Mouse (Mus musculus) C2C12 (cell line): ENCODE data around the gene Ccdc186. TPM values are rescaled to one million over a fixed set of nuclear protein-coding genes. Genes with fewer than 3 reads are reported as not detected.
"Not testable (repeated sequence)": the region's sequence is repeated elsewhere in the genome, so short reads cannot be mapped to it uniquely, and the experiment has no call there.

ENCODE experiments used
- H3K27me3 ChIP-seq: one replicate; pipeline ENCODE4 v1.6.1; 2011; ENCODE audit not compliant: control insufficient read depth, insufficient read depth, insufficient read length
- H3K36me3 ChIP-seq: one replicate; pipeline ENCODE4 v1.6.1; 2011; ENCODE audit not compliant: control insufficient read depth, insufficient read depth
- H3K4me3 ChIP-seq: one replicate; pipeline ENCODE4 v1.5.1; 2011; ENCODE audit warnings: mild to moderate bottlenecking, control low read depth; ENCODE audit not compliant: poor library complexity, insufficient read depth, severe bottlenecking
- H3K79me2 ChIP-seq: one replicate; pipeline ENCODE4 v1.6.1; 2011; ENCODE audit not compliant: control insufficient read depth, insufficient read depth
- H3K79me3 ChIP-seq: one replicate; pipeline ENCODE4 v1.6.1; 2011; ENCODE audit warnings: low read depth, control low read depth
- H3ac ChIP-seq: one replicate; pipeline ENCODE3; 2011; ENCODE audit warnings: low read depth; ENCODE audit not compliant: control insufficient read depth, insufficient read length
- CEBPB ChIP-seq: IDR thresholded peaks from one replicate; pipeline ENCODE4 v1.6.1; 2011; ENCODE audit warnings: low read depth, mild to moderate bottlenecking, control low read depth, moderate library complexity
- CTCF ChIP-seq: IDR thresholded peaks from one replicate; pipeline ENCODE4 v1.5.1; 2011; ENCODE audit not compliant: control insufficient read depth, insufficient read depth, insufficient read length
- FOSL1 ChIP-seq: IDR thresholded peaks from one replicate; pipeline ENCODE4 v1.8.0; 2011; ENCODE audit warnings: mild to moderate bottlenecking, low read length; ENCODE audit not compliant: poor library complexity, insufficient read depth, severe bottlenecking
- MAX ChIP-seq: IDR thresholded peaks from one replicate; pipeline ENCODE4 v1.6.1; 2011; ENCODE audit warnings: mild to moderate bottlenecking, control low read depth
- MYOD1 ChIP-seq: IDR thresholded peaks from one replicate; pipeline ENCODE4 v1.6.1; 2011; ENCODE audit warnings: low read depth; ENCODE audit not compliant: control insufficient read depth, insufficient read length
- MYOG ChIP-seq: IDR thresholded peaks from one replicate; pipeline ENCODE4 v1.6.1; 2011; ENCODE audit not compliant: control insufficient read depth, insufficient read length; ENCODE audit errors: extremely low read depth
- USF1 ChIP-seq: IDR thresholded peaks from one replicate; pipeline ENCODE4 v1.6.1; 2011; ENCODE audit warnings: low read depth, mild to moderate bottlenecking, control low read depth, moderate library complexity
- polyA plus RNA-seq: library from polyadenylated mRNA; unstranded; fragments of >200 nt; fragmentation: generic; extraction: Trizol; gene quantifications from one replicate; pipeline ENCODE4 v1.2.1, GENCODE M21; 2012; ENCODE audit warnings: missing spikeins

Ccdc186 gene
- polyA plus RNA-seq, 1 experiment, result 2.9 TPM

DNA sequence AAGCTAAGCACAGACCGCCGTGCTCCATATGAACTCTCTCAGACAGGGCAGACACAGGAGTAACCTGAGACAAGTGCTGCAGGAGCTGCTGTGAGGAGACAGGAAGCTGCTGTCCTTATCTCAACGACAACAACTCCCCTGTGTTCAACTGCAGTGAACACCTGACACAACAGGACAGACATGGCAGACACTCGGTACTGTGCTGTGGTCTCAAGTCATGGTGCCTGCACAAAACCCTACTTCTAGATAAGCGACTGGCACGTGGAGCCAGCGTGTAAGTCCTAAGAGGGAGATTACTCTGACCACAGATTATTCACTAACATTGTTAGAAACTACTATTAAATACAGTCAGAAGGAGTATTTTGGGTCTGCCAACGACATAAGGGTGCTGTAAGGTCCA, 21.8 kb downstream of the Ccdc186 start:
- Histone ChIP-seq H3ac (no peak overlapping the region), H3K36me3 (peaks cover 75% of the 10 kb centered on the region), H3K79me3 (no peaks in the 10 kb centered on the region), H3K4me3 (no peak overlapping the region), H3K27me3 (no peaks in the 10 kb centered on the region), H3K79me2 (no peaks in the 10 kb centered on the region)
- TF ChIP-seq FOSL1 (no peak), MAX (no peak), CEBPB (no peak), MYOD1 (no peak), USF1 (no peak), CTCF (no peak), MYOG (no peak)

DNA sequence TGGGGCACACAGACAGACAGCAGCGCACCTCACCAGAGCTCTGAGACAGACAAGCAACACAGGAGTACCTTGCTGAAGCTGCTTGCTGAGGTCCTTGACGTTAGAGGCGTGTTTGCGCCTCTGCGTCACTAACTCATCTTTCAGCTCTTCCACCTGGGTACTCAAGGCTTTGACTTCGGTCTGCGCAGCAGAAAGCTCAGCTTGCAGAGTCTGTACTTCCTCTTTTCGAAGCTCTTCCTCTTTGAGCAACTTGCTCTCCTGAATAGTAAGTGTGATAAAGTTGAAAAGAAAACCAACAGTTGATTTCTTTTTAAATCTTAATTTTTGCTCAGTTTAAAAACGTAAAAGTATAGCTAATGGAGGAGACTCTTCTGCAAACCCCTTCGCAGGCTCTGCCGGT, 24.6 kb downstream of the Ccdc186 start:
- Histone ChIP-seq H3K27me3 (no peaks in the 10 kb centered on the region), H3K79me2 (no peaks in the 10 kb centered on the region), H3K36me3 (peaks cover 84% of the 10 kb centered on the region), H3K4me3 (no peak overlapping the region), H3ac (no peak overlapping the region), H3K79me3 (no peaks in the 10 kb centered on the region)
- TF ChIP-seq FOSL1 (no peak), CTCF (no peak), MYOG (no peak), CEBPB (no peak), USF1 (no peak), MAX (no peak), MYOD1 (no peak)

DNA sequence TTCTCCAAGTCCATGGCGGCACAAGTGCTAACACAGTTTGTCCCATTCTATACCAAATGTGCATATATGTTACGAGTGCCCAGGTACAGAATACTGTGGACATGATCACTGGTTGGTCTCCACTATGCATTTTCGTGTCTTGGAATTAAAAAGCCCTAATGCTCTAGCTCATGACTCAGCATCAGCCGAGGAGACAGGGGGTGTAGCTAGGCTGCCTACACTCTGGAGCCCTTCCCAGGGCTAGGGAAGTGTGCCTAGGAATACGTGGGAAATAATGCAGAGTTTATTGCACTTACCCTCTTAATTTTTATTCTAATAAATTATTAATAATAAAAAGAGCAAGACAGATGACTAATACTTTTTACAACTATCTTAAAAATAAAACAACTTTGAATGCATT, 33.0 kb downstream of the Ccdc186 start:
- Histone ChIP-seq H3K4me3 (no peak overlapping the region), H3K79me3 (no peaks in the 10 kb centered on the region), H3K79me2 (no peaks in the 10 kb centered on the region), H3K36me3 (peaks cover 65% of the 10 kb centered on the region), H3ac (no peak overlapping the region), H3K27me3 (no peaks in the 10 kb centered on the region)
- TF ChIP-seq MYOD1 (no peak), MYOG (no peak), CTCF (no peak), CEBPB (no peak), MAX (no peak), FOSL1 (no peak), USF1 (no peak)

DNA sequence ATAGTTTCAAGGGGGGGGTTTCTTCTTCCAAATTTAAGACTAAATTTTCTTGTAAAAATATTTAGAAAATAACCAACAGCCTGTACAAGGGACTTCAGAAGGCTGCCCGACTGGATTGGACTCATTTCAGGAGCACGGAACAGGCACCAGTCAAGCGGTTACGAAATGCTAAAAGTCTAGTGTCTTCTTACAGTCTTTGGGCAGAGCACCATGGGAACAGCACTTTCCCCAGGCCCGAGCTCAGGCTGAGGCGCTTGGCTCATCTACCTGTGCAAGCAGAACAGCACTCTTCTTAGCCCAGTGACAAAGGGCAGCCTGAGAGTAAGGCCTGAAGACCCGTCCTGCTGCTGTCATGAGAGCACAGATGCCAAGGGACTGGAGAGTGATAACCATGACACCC, 34.1 kb downstream of the Ccdc186 start:
- no peaks in the 10 kb centered on the region for H3K79me2 ChIP-seq
- no peak overlapping the region for H3ac ChIP-seq
- no peak for TF ChIP-seq CEBPB
- no peak for TF ChIP-seq FOSL1
- no peak for TF ChIP-seq MYOG
- no peak for TF ChIP-seq MAX
- H3K27me3 ChIP-seq, result no peaks in the 10 kb centered on the region
- H3K36me3 ChIP-seq, result peaks cover 54% of the 10 kb centered on the region
- no peak overlapping the region for H3K4me3 ChIP-seq
- H3K79me3 ChIP-seq, result no peaks in the 10 kb centered on the region

DNA sequence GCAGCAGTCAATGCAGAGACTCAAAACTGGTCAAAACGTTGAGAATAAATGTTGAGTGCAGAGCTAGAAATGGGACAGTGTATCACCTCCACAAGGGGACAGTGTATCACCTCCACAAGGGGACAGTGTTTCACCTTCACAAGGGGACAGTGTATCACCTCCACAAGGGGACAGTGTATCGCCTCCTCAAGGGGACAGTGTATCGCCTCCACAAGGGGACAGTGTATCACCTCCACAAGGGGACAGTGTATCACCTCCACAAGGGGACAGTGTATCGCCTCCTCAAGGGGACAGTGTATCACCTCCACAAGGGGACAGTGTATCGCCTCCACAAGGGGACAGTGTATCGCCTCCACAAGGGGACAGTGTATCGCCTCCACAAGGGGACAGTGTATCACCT, 43.5 kb downstream of the Ccdc186 start:
- H3K79me3 ChIP-seq, result not testable (repeated sequence)

DNA sequence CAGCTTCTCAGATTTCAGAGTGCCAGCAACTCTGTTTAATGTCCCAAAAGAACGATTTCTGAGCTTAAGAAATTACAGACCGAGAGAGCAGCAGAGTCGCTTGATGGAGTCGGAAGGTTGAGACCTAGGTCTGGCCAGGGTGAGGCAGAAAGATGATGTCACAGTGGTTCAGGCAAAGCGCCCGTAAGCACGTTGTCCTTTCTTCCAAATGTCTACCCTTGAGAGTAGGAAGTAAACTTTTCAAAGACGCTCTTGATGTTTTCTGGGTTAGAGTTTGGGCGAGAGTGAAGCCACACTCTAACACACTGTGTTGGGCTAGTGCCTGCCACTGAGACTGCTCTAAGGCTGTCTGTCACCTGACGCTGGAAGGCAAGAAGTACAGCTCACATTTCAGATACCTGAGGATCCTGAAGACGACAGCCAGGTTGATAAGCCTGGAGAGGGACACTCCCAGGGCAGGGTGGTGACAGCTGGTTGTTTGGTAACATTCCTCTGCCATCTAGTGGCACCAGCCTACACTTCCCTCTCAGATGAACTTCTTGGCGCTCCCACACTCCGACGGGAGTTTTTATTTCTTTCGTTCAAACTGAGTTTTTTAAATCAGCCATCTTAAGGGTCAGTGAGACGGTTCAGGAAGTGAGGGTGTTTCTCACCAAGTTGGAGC, 45.1 kb downstream of the Ccdc186 start:
- Histone ChIP-seq H3ac (no peak overlapping the region), H3K79me3 (no peaks in the 10 kb centered on the region), H3K4me3 (no peak overlapping the region), H3K27me3 (no peaks in the 10 kb centered on the region), H3K36me3 (no peaks in the 10 kb centered on the region), H3K79me2 (no peaks in the 10 kb centered on the region)
- TF ChIP-seq CTCF (peak; percentile 72), USF1 (no peak)

More for the DNA sequence above, 43.5 kb downstream of the Ccdc186 start:
- H3ac ChIP-seq, H3K79me2 ChIP-seq, H3K27me3 ChIP-seq, H3K4me3 ChIP-seq, H3K36me3 ChIP-seq: not testable (repeated sequence)
